Mouse (Mus musculus) liver, embryonic 12.5 days (tissue): Measurements from ENCODE around the gene Gm10300. TPM values are rescaled to one million over a fixed set of nuclear protein-coding genes. Genes with fewer than 3 reads are reported as not detected.

ENCODE experiments used
- ATAC-seq: fragments of 200-750 bp; cut with Nextera tagmentation; 2 replicates; pipeline ENCODE4 v1.8.0; 2017; ENCODE audit warnings: moderate number of reproducible peaks, mild to moderate bottlenecking, moderate library complexity
- H3K27ac ChIP-seq: fragments of 300-500 bp; sonication (generic); 2 replicates; pipeline ENCODE4 v1.5.1; 2016; ENCODE audit warnings: mild to moderate bottlenecking
- H3K27me3 ChIP-seq: fragments of 300-500 bp; sonication (generic); replicated peaks from 2 replicates; pipeline ENCODE4 v1.6.1; 2016; ENCODE audit warnings: mild to moderate bottlenecking, moderate library complexity
- H3K36me3 ChIP-seq: fragments of 300-500 bp; sonication (generic); 2 replicates; pipeline ENCODE4 v1.6.1; 2016; ENCODE audit warnings: mild to moderate bottlenecking, moderate library complexity
- H3K4me1 ChIP-seq: fragments of 300-500 bp; sonication (generic); 2 replicates; pipeline ENCODE4 v1.6.1; 2016
- H3K4me2 ChIP-seq: fragments of 300-500 bp; sonication (generic); 2 replicates; pipeline ENCODE4 v1.6.1; 2016; ENCODE audit warnings: mild to moderate bottlenecking, moderate library complexity
- H3K4me3 ChIP-seq: fragments of 300-500 bp; sonication (generic); 2 replicates; pipeline ENCODE4 v1.5.1; 2016; ENCODE audit warnings: mild to moderate bottlenecking, moderate library complexity
- H3K9ac ChIP-seq: fragments of 300-500 bp; sonication (generic); 2 replicates; pipeline ENCODE4 v1.6.1; 2016; ENCODE audit warnings: mild to moderate bottlenecking, moderate library complexity
- H3K9me3 ChIP-seq: fragments of 300-500 bp; sonication (generic); replicated peaks from 2 replicates; pipeline ENCODE4 v1.6.1; 2016; ENCODE audit warnings: mild to moderate bottlenecking, moderate library complexity
- WGBS: fragments of 180-500 bp; shearing (Covaris S2); methylation state at CpG from one replicate; pipeline ENCODE4 v1.1.7; 2016; ENCODE audit not compliant: insufficient replicate concordance; 5-methylcytosine and 5-hydroxymethylcytosine counted together
- polyA plus RNA-seq: library from polyadenylated mRNA; unstranded; fragments of >200 nt; fragmentation: Nextera tagmentation; extraction: Ambion mirVana; gene quantifications from 2 replicates; pipeline ENCODE4 v1.2.1, GENCODE M21; 2016

The Gm10300 gene
- polyA plus RNA-seq, 1 experiment from 2014 or later, result 0.42 TPM

- H3K27ac ChIP-seq, result peak within 1 kb of the TSS; percentile 100
- peak within 1 kb of the TSS; percentile 93 for H3K4me2 ChIP-seq
- 1% methylated on average over 47 of the region's 47 CpGs for WGBS
- peaks cover 32% of the 10 kb centered on the region for H3K36me3 ChIP-seq
- no peaks in the 10 kb centered on the region for H3K27me3 ChIP-seq
- H3K4me3 ChIP-seq, result peak within 1 kb of the TSS; percentile 89
- no peaks in the 10 kb centered on the region for H3K9me3 ChIP-seq
- ATAC-seq, result peak; percentile 88
- peak within 1 kb of the TSS; percentile 96 for H3K9ac ChIP-seq
- H3K4me1 ChIP-seq, result peaks cover 84% of the 10 kb centered on the region
Measured at GRCm38 (mm10) chr4:132074933-132075769, 654 bp downstream of the Gm10300 start, which contains the start of gene Epb41. Gene Epb41 (minus strand): TSS chr4:132075321.

GRCm38 (mm10) chr4:132075796-132076195 lies 1.3 kb downstream of the Gm10300 start:
- ATAC-seq, result no peak

GRCm38 (mm10) chr4:132076480-132077405 lies 2.2 kb downstream of the Gm10300 start:
- H3K4me2 ChIP-seq, result peak overlapping the region; percentile 93
- WGBS, result 7% methylated on average over 20 of the region's 20 CpGs
- peak overlapping the region; percentile 89 for H3K4me3 ChIP-seq
- peaks cover 68% of the 10 kb centered on the region for H3K4me1 ChIP-seq
- no peaks in the 10 kb centered on the region for H3K27me3 ChIP-seq
- no peaks in the 10 kb centered on the region for H3K9me3 ChIP-seq
- H3K27ac ChIP-seq, result peak overlapping the region; percentile 100
- H3K9ac ChIP-seq, result peak overlapping the region; percentile 86
- ATAC-seq, result peak; percentile 67
- peaks cover 16% of the 10 kb centered on the region for H3K36me3 ChIP-seq

More at GRCm38 (mm10) chr4:132075796-132076195, 1.3 kb downstream of the Gm10300 start:
- peaks cover 26% of the 10 kb centered on the region for H3K36me3 ChIP-seq
- peak overlapping the region; percentile 86 for H3K9ac ChIP-seq
- WGBS, result 35% methylated on average over 1 of the region's 1 CpGs
- H3K4me2 ChIP-seq, result peak overlapping the region; percentile 93
- H3K4me3 ChIP-seq, result peak overlapping the region; percentile 89
- H3K9me3 ChIP-seq, result no peaks in the 10 kb centered on the region
- H3K4me1 ChIP-seq, result peaks cover 78% of the 10 kb centered on the region
- peak overlapping the region; percentile 100 for H3K27ac ChIP-seq
- no peaks in the 10 kb centered on the region for H3K27me3 ChIP-seq

- peak overlapping the region; percentile 100 for H3K27ac ChIP-seq
- H3K9ac ChIP-seq, result peak overlapping the region; percentile 86
- H3K36me3 ChIP-seq, result peaks cover 9% of the 10 kb centered on the region
- peak; percentile 70 for ATAC-seq
- H3K4me3 ChIP-seq, result peak overlapping the region; percentile 89
- no peaks in the 10 kb centered on the region for H3K9me3 ChIP-seq
- H3K4me2 ChIP-seq, result peak overlapping the region; percentile 93
- H3K27me3 ChIP-seq, result no peaks in the 10 kb centered on the region
- H3K4me1 ChIP-seq, result peaks cover 61% of the 10 kb centered on the region
- WGBS, result 7% methylated on average over 7 of the region's 7 CpGs
Measured at GRCm38 (mm10) chr4:132077445-132077844, 2.9 kb downstream of the Gm10300 start.

GRCm38 (mm10) chr4:132078296-132078714 lies 3.8 kb downstream of the Gm10300 start:
- Histone ChIP-seq H3K9me3 (no peaks in the 10 kb centered on the region), H3K27ac (peak overlapping the region; percentile 100), H3K4me1 (peaks cover 53% of the 10 kb centered on the region), H3K4me3 (0 out of 2 replicates have a peak overlapping the region, but pooled peaks have one; percentile 18), H3K4me2 (peak overlapping the region; percentile 93), H3K36me3 (peaks cover under 1% of the 10 kb centered on the region), H3K9ac (peak overlapping the region; percentile 70), H3K27me3 (no peaks in the 10 kb centered on the region)
- 13% methylated on average over 7 of the region's 7 CpGs for WGBS
- no peak for ATAC-seq

GRCm38 (mm10) chr4:132079555-132080275 lies 5.2 kb downstream of the Gm10300 start:
- no peak for ATAC-seq
- Histone ChIP-seq H3K4me3 (no peak overlapping the region), H3K4me1 (peaks cover 45% of the 10 kb centered on the region), H3K4me2 (peak overlapping the region; percentile 93), H3K27me3 (no peaks in the 10 kb centered on the region), H3K27ac (peak overlapping the region; percentile 100), H3K36me3 (no peaks in the 10 kb centered on the region), H3K9me3 (no peaks in the 10 kb centered on the region), H3K9ac (peak overlapping the region; percentile 70)
- 16% methylated on average over 19 of the region's 19 CpGs for WGBS

- H3K4me3 ChIP-seq, result no peak overlapping the region
- H3K4me2 ChIP-seq, result no peak overlapping the region
- H3K9me3 ChIP-seq, result no peaks in the 10 kb centered on the region
- 53% methylated on average over 4 of the region's 4 CpGs for WGBS
- no peak for ATAC-seq
- no peaks in the 10 kb centered on the region for H3K36me3 ChIP-seq
- H3K9ac ChIP-seq, result no peak overlapping the region
- H3K4me1 ChIP-seq, result peaks cover 42% of the 10 kb centered on the region
- no peak overlapping the region for H3K27ac ChIP-seq
- H3K27me3 ChIP-seq, result no peaks in the 10 kb centered on the region
Measured at GRCm38 (mm10) chr4:132080492-132080983, 6.0 kb downstream of the Gm10300 start.

GRCm38 (mm10) chr4:132085114-132085513 lies 10.6 kb downstream of the Gm10300 start:
- Histone ChIP-seq H3K27me3 (no peaks in the 10 kb centered on the region), H3K4me2 (no peak overlapping the region), H3K27ac (no peak overlapping the region), H3K9me3 (0 out of 2 replicates have a peak, but pooled peaks cover 4% of the 10 kb centered on the region), H3K4me1 (peaks cover 1% of the 10 kb centered on the region; the same call in 1 of the 2 replicates), H3K4me3 (no peak overlapping the region), H3K9ac (no peak overlapping the region), H3K36me3 (no peaks in the 10 kb centered on the region)
- WGBS, result 46% methylated on average over 7 of the region's 7 CpGs
- ATAC-seq, result no peak

GRCm38 (mm10) chr4:132088921-132089320 lies 14.4 kb downstream of the Gm10300 start:
- WGBS, result 19% methylated on average over 7 of the region's 7 CpGs
- H3K4me1 ChIP-seq, result peaks cover 4% of the 10 kb centered on the region; the same call in 1 of the 2 replicates
- H3K27ac ChIP-seq, result no peak overlapping the region
- H3K36me3 ChIP-seq, result no peaks in the 10 kb centered on the region
- ATAC-seq, result no peak
- H3K9ac ChIP-seq, result no peak overlapping the region
- H3K4me3 ChIP-seq, result no peak overlapping the region
- H3K9me3 ChIP-seq, result 0 out of 2 replicates have a peak, but pooled peaks cover 4% of the 10 kb centered on the region
- 0 out of 2 replicates have a peak, but pooled peaks cover 9% of the 10 kb centered on the region for H3K27me3 ChIP-seq
- no peak overlapping the region for H3K4me2 ChIP-seq

GRCm38 (mm10) chr4:132093136-132093535 lies 18.6 kb downstream of the Gm10300 start:
- no peak overlapping the region for H3K27ac ChIP-seq
- H3K9me3 ChIP-seq, result no peaks in the 10 kb centered on the region
- no peak for ATAC-seq
- no peak overlapping the region for H3K9ac ChIP-seq
- WGBS, result 68% methylated on average over 6 of the region's 6 CpGs
- H3K4me1 ChIP-seq, result peaks cover 4% of the 10 kb centered on the region
- H3K27me3 ChIP-seq, result 0 out of 2 replicates have a peak, but pooled peaks cover 23% of the 10 kb centered on the region
- H3K36me3 ChIP-seq, result no peaks in the 10 kb centered on the region
- H3K4me2 ChIP-seq, result no peak overlapping the region
- H3K4me3 ChIP-seq, result no peak overlapping the region

- H3K4me3 ChIP-seq, result no peak overlapping the region
- ATAC-seq, result no peak
- WGBS, result 72% methylated on average over 5 of the region's 5 CpGs
- peaks cover 4% of the 10 kb centered on the region for H3K4me1 ChIP-seq
- H3K9me3 ChIP-seq, result no peaks in the 10 kb centered on the region
- no peak overlapping the region for H3K4me2 ChIP-seq
- no peak overlapping the region for H3K27ac ChIP-seq
- no peaks in the 10 kb centered on the region for H3K36me3 ChIP-seq
- no peak overlapping the region for H3K9ac ChIP-seq
- 0 out of 2 replicates have a peak, but pooled peaks cover 25% of the 10 kb centered on the region for H3K27me3 ChIP-seq
Measured at GRCm38 (mm10) chr4:132093928-132094327, 19.4 kb downstream of the Gm10300 start.
